Mouse (Mus musculus): ENCODE results near the gene Gm21964.
A peak's percentile ranks its signal among the peaks of the same experiment; 100 is the strongest.

- no peak for TF ChIP-seq POLR2A (IDR thresholded peaks at IDR 0.05; ENCODE audit: control insufficient read depth in 1 of 2, insufficient read depth in 1 of 2, low read depth in 1 of 2, low read length in 2 of 2, poor library complexity in 1 of 2)
- TF ChIP-seq SIN3A (IDR thresholded peaks at IDR 0.05; ENCODE audit: low read length) = no peak
- peak; percentile 63 to 90 (median 80) for TF ChIP-seq CTCF (IDR thresholded peaks at IDR 0.05 in 2 of 3, conservative IDR thresholded peaks at IDR 0.05 in 1 of 3; ENCODE audit: control insufficient read depth in 1 of 3, insufficient read depth in 1 of 3, low read depth in 2 of 3, low read length in 3 of 3, poor library complexity in 1 of 3, severe bottlenecking in 1 of 3)
- TF ChIP-seq ZC3H11A (IDR thresholded peaks at IDR 0.05; ENCODE audit: low read depth, low read length) = peak; percentile 46
- TF ChIP-seq MAX (IDR thresholded peaks at IDR 0.05; ENCODE audit: low read length) = no peak
- TF ChIP-seq ELF1 (IDR thresholded peaks at IDR 0.05; ENCODE audit: low read depth, low read length) = no peak
- no peak for TF ChIP-seq TBP (IDR thresholded peaks at IDR 0.05; ENCODE audit: low read depth, low read length)
- no peak for TF ChIP-seq EP300 (IDR thresholded peaks at IDR 0.05; ENCODE audit: low read depth in 1 of 2, low read length in 2 of 2)
- TF ChIP-seq TCF12 (IDR thresholded peaks at IDR 0.05; ENCODE audit: low read depth, low read length) = no peak
- TF ChIP-seq USF2 (IDR thresholded peaks at IDR 0.05; ENCODE audit: borderline replicate concordance in 1 of 2, insufficient read depth in 1 of 2, low read depth in 1 of 2, low read length in 2 of 2) = no peak
- TF ChIP-seq GATA1 (IDR thresholded peaks at IDR 0.05; ENCODE audit: low read depth, low read length) = no peak
- no peak for TF ChIP-seq HCFC1 (IDR thresholded peaks at IDR 0.05; ENCODE audit: low read depth, low read length)
Measured at GRCm38 (mm10) chr8:110071600-110071999, 29.4 kb upstream of the Gm21964 start.
